Mouse (Mus musculus) small intestine, adult 2 months (tissue): ENCODE measurements around the gene Sypl2.

ENCODE experiments used
- CTCF ChIP-seq: fragments of 200-500 bp; IDR thresholded peaks from 2 replicates; pipeline ENCODE4 v1.5.1; 2012; ENCODE audit warnings: low read depth, mild to moderate bottlenecking, control low read depth, inconsistent platforms, low read length, moderate library complexity, mixed read lengths; ENCODE audit not compliant: insufficient replicate concordance, insufficient read length; ENCODE audit errors: extremely low read depth
- POLR2A ChIP-seq: fragments of 200-500 bp; IDR thresholded peaks from 2 replicates; pipeline ENCODE4 v1.6.1; 2012; ENCODE audit warnings: low read depth, mild to moderate bottlenecking, control low read depth, inconsistent platforms, low read length, moderate library complexity

DNA sequence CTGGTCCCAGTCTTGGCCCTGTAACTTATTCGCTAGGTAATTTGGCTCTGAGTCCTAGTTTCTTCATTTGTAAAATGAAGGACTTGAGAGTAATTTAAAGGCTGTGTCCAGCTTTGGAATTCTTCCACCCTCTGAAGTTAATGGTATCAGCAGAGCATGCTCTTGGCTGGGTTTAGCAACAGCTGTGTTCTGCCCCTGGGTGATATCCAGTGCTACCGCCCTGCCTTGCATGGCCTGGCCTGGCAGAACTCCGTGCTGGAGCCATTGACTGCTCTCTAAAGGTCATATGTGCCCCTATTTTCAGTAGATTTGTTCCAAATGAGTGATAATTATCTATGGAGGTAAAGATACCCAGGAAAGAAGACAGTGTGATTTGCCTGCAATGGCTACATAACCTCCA, 5.8 kb downstream of the Sypl2 start:
- no peak for TF ChIP-seq POLR2A
- no peak for TF ChIP-seq CTCF
